In genomic region chr13:26169641-26170040, GRCm38 (mm10) we compare ENCODE assay signal across 27 mouse cellular contexts.
DNase-seq lines count a peak whose midpoint lies in the region; ATAC-seq and TF ChIP-seq lines count a peak whose summit lies in the region.
"Had no signal": no experiment of that assay in that cellular context is flagged by ENCODE, and none has a peak within 500 bp of the region (broad histone marks: within the 10 kb centered on the region; RNA-seq: fewer than 3 reads in every experiment).

No protein-coding gene starts in this region.

- TF ChIP-seq EP300 in heart, postnatal 0 days (IDR thresholded peaks at IDR 0.05; ENCODE audit: low read depth) = no peak

- no peak for TF ChIP-seq CTCF in heart, postnatal 0 days (IDR thresholded peaks at IDR 0.05; ENCODE audit: low read depth)
- TF ChIP-seq CTCF in lung, embryonic 14.5 days (IDR thresholded peaks at IDR 0.05; ENCODE audit: low read depth) = no peak

- peak; percentile 97 for ATAC-seq in frontal cortex, adult (ENCODE audit: low TSS enrichment)
- ATAC-seq in heart, postnatal 0 days (ENCODE audit: insufficient read depth, low read depth) = no peak
- no peak for ATAC-seq in heart, embryonic 12.5 days (ENCODE audit: insufficient number of reproducible peaks, low FRiP score)
- no peak for ATAC-seq in lung, embryonic 14.5 days (ENCODE audit: insufficient read depth)
- ATAC-seq: forebrain, embryonic 13.5 days; hindbrain, postnatal 0 days; intestine, embryonic 15.5 days had no signal

- H3K9me3 ChIP-seq in heart, postnatal 0 days (replicated peaks; ENCODE audit: control insufficient read depth, low read length) = no peaks in the 10 kb centered on the region
- no peaks in the 10 kb centered on the region for H3K9me3 ChIP-seq in heart, embryonic 12.5 days (replicated peaks)
- H3K9me3 ChIP-seq in lung, embryonic 14.5 days (ENCODE audit: low read depth, low read length) = no peaks in the 10 kb centered on the region
- H3K9me3 ChIP-seq: forebrain, embryonic 13.5 days; G1E; hindbrain, embryonic 12.5 days; intestine, embryonic 15.5 days; limb, embryonic 12.5 days; liver, embryonic 15.5 days; lung, embryonic 15.5 days; midbrain, embryonic 12.5 days; neural tube, embryonic 13.5 days had no signal

- no peaks in the 10 kb centered on the region for H3K27me3 ChIP-seq in heart, postnatal 0 days (ENCODE audit: control insufficient read depth, insufficient read depth, low read length)
- H3K27me3 ChIP-seq in heart, embryonic 12.5 days (replicated peaks) = no peaks in the 10 kb centered on the region
- H3K27me3 ChIP-seq in lung, embryonic 14.5 days (ENCODE audit: insufficient read depth, low read length) = no peaks in the 10 kb centered on the region
- H3K27me3 ChIP-seq: forebrain, embryonic 13.5 days; hindbrain, embryonic 12.5 days; intestine, embryonic 15.5 days; limb, embryonic 12.5 days; liver, embryonic 15.5 days; lung, embryonic 15.5 days; midbrain, embryonic 12.5 days; neural tube, embryonic 13.5 days had no signal

- H3K4me3 ChIP-seq in heart, postnatal 0 days (ENCODE audit: low read depth, low read length) = no peak overlapping the region
- H3K4me3 ChIP-seq in heart, embryonic 12.5 days = no peak overlapping the region
- H3K4me3 ChIP-seq in lung, embryonic 14.5 days (ENCODE audit: low read depth, low read length) = no peak overlapping the region
- H3K4me3 ChIP-seq: forebrain, embryonic 13.5 days; gastrocnemius, adult 2 months; hindbrain, embryonic 12.5 days; intestine, embryonic 15.5 days; layer of hippocampus, adult 2 months; limb, embryonic 12.5 days; liver, embryonic 15.5 days; lung, embryonic 15.5 days; midbrain, embryonic 12.5 days; neural tube, embryonic 13.5 days had no signal

- no peak overlapping the region for H3K9ac ChIP-seq in heart, postnatal 0 days (replicated peaks; ENCODE audit: low read depth, low read length)
- H3K9ac ChIP-seq in heart, embryonic 12.5 days = no peak overlapping the region
- no peak overlapping the region for H3K9ac ChIP-seq in lung, embryonic 14.5 days
- H3K9ac ChIP-seq: forebrain, embryonic 13.5 days; hindbrain, embryonic 12.5 days; intestine, embryonic 15.5 days; limb, embryonic 12.5 days; liver, embryonic 15.5 days; lung, embryonic 15.5 days; midbrain, embryonic 12.5 days; neural tube, embryonic 13.5 days had no signal

- no peaks in the 10 kb centered on the region for H3K36me3 ChIP-seq in heart, postnatal 0 days (replicated peaks; ENCODE audit: control insufficient read depth, insufficient read depth, low read length)
- H3K36me3 ChIP-seq in heart, embryonic 12.5 days = no peaks in the 10 kb centered on the region
- H3K36me3 ChIP-seq in lung, embryonic 14.5 days (ENCODE audit: insufficient read depth) = no peaks in the 10 kb centered on the region
- H3K36me3 ChIP-seq: G1E; hindbrain, embryonic 12.5 days; intestine, embryonic 15.5 days; limb, embryonic 12.5 days; liver, embryonic 15.5 days; lung, embryonic 15.5 days; midbrain, embryonic 12.5 days; neural tube, embryonic 13.5 days had no signal

- WGBS in heart, postnatal 0 days = 26% methylated on average over 2 of the region's 2 CpGs
- 50% methylated on average over 2 of the region's 2 CpGs for WGBS in heart, embryonic 12.5 days
- WGBS in lung, embryonic 14.5 days = 43% methylated on average over 2 of the region's 2 CpGs

- no peak for DNase-seq in frontal cortex, postnatal 25 days (ENCODE audit: low spot score in 2 of 2)
- peak; percentile 36 for DNase-seq in heart, postnatal 0 days (ENCODE audit: low spot score)
- DNase-seq in lung, embryonic 14.5 days = peak; percentile 2
- no peak for DNase-seq in lung, postnatal 14 days
- peak; percentile 55 for DNase-seq in brain, adult 2 months (ENCODE audit: low read depth, low spot score)
- DNase-seq in urinary bladder, adult 18-20 months (ENCODE audit: low spot score in 2 of 2) = no peak
- DNase-seq: adrenal gland, adult 8-10 months; cerebellum, adult 8-10 months; cerebellum, postnatal 36 days; gastrocnemius, adult 2 months; gastrocnemius, postnatal 36 days; kidney, adult 2 months; kidney, postnatal 36 days; lung, postnatal 36 days had no signal

- H3K4me2 ChIP-seq in heart, postnatal 0 days (ENCODE audit: low read depth, low read length) = no peak overlapping the region
- H3K4me2 ChIP-seq in heart, embryonic 12.5 days = no peak overlapping the region
- H3K4me2 ChIP-seq in lung, embryonic 14.5 days = no peak overlapping the region
- H3K4me2 ChIP-seq: forebrain, embryonic 13.5 days; hindbrain, embryonic 12.5 days; intestine, embryonic 15.5 days; limb, embryonic 12.5 days; liver, embryonic 15.5 days; lung, embryonic 15.5 days; midbrain, embryonic 12.5 days; neural tube, embryonic 13.5 days had no signal

- H3K4me1 ChIP-seq in heart, postnatal 0 days (ENCODE audit: control insufficient read depth, insufficient read depth) = no peaks in the 10 kb centered on the region
- H3K4me1 ChIP-seq in heart, embryonic 12.5 days (replicated peaks) = no peaks in the 10 kb centered on the region
- H3K4me1 ChIP-seq in lung, embryonic 14.5 days (ENCODE audit: insufficient read depth) = no peaks in the 10 kb centered on the region
- H3K4me1 ChIP-seq: forebrain, embryonic 13.5 days; hindbrain, embryonic 12.5 days; intestine, embryonic 15.5 days; limb, embryonic 12.5 days; liver, embryonic 15.5 days; lung, embryonic 15.5 days; midbrain, embryonic 12.5 days; neural tube, embryonic 13.5 days had no signal

- no peak overlapping the region for H3K27ac ChIP-seq in heart, postnatal 0 days (ENCODE audit: low read depth)
- no peak overlapping the region for H3K27ac ChIP-seq in heart, embryonic 12.5 days (ENCODE audit: poor library complexity, severe bottlenecking)
- H3K27ac ChIP-seq in lung, embryonic 14.5 days (ENCODE audit: low read depth) = no peak overlapping the region
- H3K27ac ChIP-seq: forebrain, embryonic 13.5 days; gastrocnemius, adult 2 months; hindbrain, embryonic 12.5 days; hindbrain, postnatal 0 days; intestine, embryonic 15.5 days; layer of hippocampus, adult 2 months; limb, embryonic 12.5 days; liver, embryonic 15.5 days; lung, embryonic 15.5 days; midbrain, embryonic 12.5 days; neural tube, embryonic 13.5 days had no signal

Comparison
In these comparisons a context has a peak if more than half of its experiments do, and no peak if none do; other contexts are left out.
1. DNase-seq: peak in heart, postnatal 0 days (single experiment), lung, embryonic 14.5 days (single experiment) and brain, adult 2 months (single experiment); none in frontal cortex, postnatal 25 days (0 of 2), lung, postnatal 14 days (single experiment) and urinary bladder, adult 18-20 months (0 of 2).